Mouse (Mus musculus) hindbrain, postnatal 0 days (tissue): ENCODE measurements around the gene Tmem219. TPM values are rescaled to one million over a fixed set of nuclear protein-coding genes. Genes with fewer than 3 reads are reported as not detected.

Experiments
- ATAC-seq: fragments of 200-750 bp; cut with Nextera tagmentation; 2 replicates; pipeline ENCODE4 v1.8.0; 2017; ENCODE audit warnings: mild to moderate bottlenecking, moderate TSS enrichment, moderate library complexity
- DNase-seq: peaks from one replicate; pipeline ENCODE4 v3.0.0-alpha.2; 2015; ENCODE audit warnings: low spot score
- H3K27ac ChIP-seq: fragments of 300-500 bp; sonication (generic); 2 replicates; pipeline ENCODE4 v1.5.1; 2014; ENCODE audit warnings: mild to moderate bottlenecking
- H3K27me3 ChIP-seq: fragments of 300-500 bp; sonication (generic); 2 replicates; pipeline ENCODE4 v1.6.1; 2014; ENCODE audit warnings: low read length, mixed read lengths; ENCODE audit not compliant: insufficient read depth
- H3K36me3 ChIP-seq: fragments of 300-500 bp; sonication (generic); 2 replicates; pipeline ENCODE4 v1.6.1; 2014; ENCODE audit warnings: low read length, mixed read lengths; ENCODE audit not compliant: insufficient read depth
- H3K4me1 ChIP-seq: fragments of 300-500 bp; sonication (generic); 2 replicates; pipeline ENCODE4 v1.6.1; 2014; ENCODE audit warnings: antibody characterized with exemption, low read length, mixed read lengths; ENCODE audit not compliant: insufficient read depth
- H3K4me2 ChIP-seq: fragments of 300-500 bp; sonication (generic); 2 replicates; pipeline ENCODE4 v1.6.1; 2014; ENCODE audit warnings: low read depth, mild to moderate bottlenecking, low read length, moderate library complexity, mixed read lengths
- H3K4me3 ChIP-seq: fragments of 300-500 bp; sonication (generic); 2 replicates; pipeline ENCODE4 v1.5.1; 2014; ENCODE audit warnings: low read length
- H3K9ac ChIP-seq: fragments of 300-500 bp; sonication (generic); replicated peaks from 2 replicates; pipeline ENCODE4 v1.6.1; 2014; ENCODE audit warnings: mild to moderate bottlenecking, low read length, moderate library complexity, mixed read lengths
- H3K9me3 ChIP-seq: fragments of 300-500 bp; sonication (generic); 2 replicates; pipeline ENCODE4 v1.6.1; 2016; ENCODE audit warnings: low read length, mixed read lengths
- CTCF ChIP-seq: IDR thresholded peaks from 2 replicates; pipeline ENCODE4 v1.5.1; 2016; ENCODE audit warnings: antibody characterized with exemption, control low read depth, low read depth
- WGBS: fragments of 180-500 bp; shearing (Covaris S2); extraction: QIAGEN DNeasy Blood & Tissue Kit; methylation state at CpG from one replicate; pipeline ENCODE4 v1.1.7; 2014; 5-methylcytosine and 5-hydroxymethylcytosine counted together
- polyA plus RNA-seq: library from polyadenylated mRNA; unstranded; fragments of >200 nt; fragmentation: Nextera tagmentation; extraction: Ambion mirVana; gene quantifications from 2 replicates; pipeline ENCODE4 v1.2.1, GENCODE M21; 2015
- total RNA-seq: library from RNA; depleted of rRNA; stranded (reverse); fragments of >200 nt; gene quantifications from 2 replicates; pipeline ENCODE4 v1.2.3, GENCODE M21; 2014

Gene Tmem219
- total and polyA plus RNA-seq, 2 experiments from 2014 or later: 39.1 to 47.0 TPM

GRCm38 (mm10) chr7:126883731-126884181, 39.0 kb downstream of the Tmem219 start:
- peak overlapping the region; percentile 84 for H3K4me2 ChIP-seq
- H3K27me3 ChIP-seq: no peaks in the 10 kb centered on the region
- peak overlapping the region; percentile 92 for H3K9ac ChIP-seq
- no peaks in the 10 kb centered on the region for H3K9me3 ChIP-seq
- H3K27ac ChIP-seq: peak overlapping the region; percentile 98
- TF ChIP-seq CTCF: no peak
- H3K36me3 ChIP-seq: peaks cover 11% of the 10 kb centered on the region; the same call in 1 of the 2 replicates
- H3K4me1 ChIP-seq: peaks cover 21% of the 10 kb centered on the region
- under 1% methylated on average over 15 of the region's 15 CpGs for WGBS
- DNase-seq (no peak), ATAC-seq (no peak)
- H3K4me3 ChIP-seq: peak overlapping the region; percentile 74

- Histone ChIP-seq H3K4me3 (no peak overlapping the region), H3K9ac (0 out of 2 replicates have a peak overlapping the region, but pooled peaks have one; percentile 0), H3K27ac (peak overlapping the region; percentile 16; the same call in 1 of the 2 replicates), H3K4me2 (peak overlapping the region; percentile 84), H3K27me3 (no peaks in the 10 kb centered on the region), H3K36me3 (peaks cover 34% of the 10 kb centered on the region), H3K9me3 (no peaks in the 10 kb centered on the region), H3K4me1 (peaks cover 21% of the 10 kb centered on the region)
- TF ChIP-seq CTCF: no peak
- no peak for ATAC-seq
- WGBS: 73% methylated on average over 6 of the region's 6 CpGs
- DNase-seq: no peak
Observed at GRCm38 (mm10) chr7:126881040-126881439, 41.7 kb downstream of the Tmem219 start.

GRCm38 (mm10) chr7:126877239-126877638, 45.5 kb downstream of the Tmem219 start:
- 97% methylated on average over 1 of the region's 1 CpGs for WGBS
- no peak for TF ChIP-seq CTCF

GRCm38 (mm10) chr7:126870520-126870891, 52.2 kb downstream of the Tmem219 start:
- 98% methylated on average over 2 of the region's 2 CpGs for WGBS

More at GRCm38 (mm10) chr7:126877239-126877638, 45.5 kb downstream of the Tmem219 start:
- Histone ChIP-seq H3K9me3 (no peaks in the 10 kb centered on the region), H3K27ac (no peak overlapping the region), H3K4me1 (peaks cover 14% of the 10 kb centered on the region; the same call in 1 of the 2 replicates), H3K27me3 (no peaks in the 10 kb centered on the region), H3K4me2 (no peak overlapping the region), H3K9ac (no peak overlapping the region), H3K36me3 (peaks cover 72% of the 10 kb centered on the region), H3K4me3 (no peak overlapping the region)
- DNase-seq: no peak
- no peak for ATAC-seq

GRCm38 (mm10) chr7:126869780-126870519, 52.8 kb downstream of the Tmem219 start:
- ATAC-seq (no peak), DNase-seq (no peak)
- Histone ChIP-seq H3K4me3 (no peak overlapping the region), H3K4me2 (no peak overlapping the region), H3K27me3 (no peaks in the 10 kb centered on the region), H3K36me3 (peaks cover 89% of the 10 kb centered on the region), H3K27ac (no peak overlapping the region), H3K9me3 (no peaks in the 10 kb centered on the region), H3K4me1 (no peaks in the 10 kb centered on the region), H3K9ac (no peak overlapping the region)
- WGBS: 87% methylated on average over 23 of the region's 23 CpGs
- TF ChIP-seq CTCF: no peak

More at GRCm38 (mm10) chr7:126870520-126870891, 52.2 kb downstream of the Tmem219 start:
- ATAC-seq (no peak), DNase-seq (no peak)
- H3K27me3 ChIP-seq: no peaks in the 10 kb centered on the region
- H3K9me3 ChIP-seq: no peaks in the 10 kb centered on the region
- H3K4me3 ChIP-seq: no peak overlapping the region
- no peaks in the 10 kb centered on the region for H3K4me1 ChIP-seq
- TF ChIP-seq CTCF: no peak
- no peak overlapping the region for H3K4me2 ChIP-seq
- no peak overlapping the region for H3K9ac ChIP-seq
- no peak overlapping the region for H3K27ac ChIP-seq
- peaks cover 94% of the 10 kb centered on the region for H3K36me3 ChIP-seq

- H3K27ac ChIP-seq: no peak overlapping the region
- no peak for ATAC-seq
- H3K27me3 ChIP-seq: no peaks in the 10 kb centered on the region
- 84% methylated on average over 12 of the region's 12 CpGs for WGBS
- no peak for TF ChIP-seq CTCF
- no peak overlapping the region for H3K4me2 ChIP-seq
- no peaks in the 10 kb centered on the region for H3K9me3 ChIP-seq
- peaks cover 8% of the 10 kb centered on the region for H3K4me1 ChIP-seq
- H3K9ac ChIP-seq: no peak overlapping the region
- H3K4me3 ChIP-seq: no peak overlapping the region
- no peak for DNase-seq
- peaks cover 69% of the 10 kb centered on the region for H3K36me3 ChIP-seq
Observed at GRCm38 (mm10) chr7:126868003-126868402, 54.7 kb downstream of the Tmem219 start.

- Histone ChIP-seq H3K36me3 (peaks cover 65% of the 10 kb centered on the region), H3K27me3 (no peaks in the 10 kb centered on the region), H3K9ac (no peak overlapping the region), H3K9me3 (no peaks in the 10 kb centered on the region), H3K4me2 (no peak overlapping the region), H3K4me3 (no peak overlapping the region), H3K4me1 (peaks cover 11% of the 10 kb centered on the region), H3K27ac (no peak overlapping the region)
- ATAC-seq (no peak), DNase-seq (no peak)
- TF ChIP-seq CTCF: no peak
- 95% methylated on average over 2 of the region's 2 CpGs for WGBS
Observed at GRCm38 (mm10) chr7:126867534-126867933, 55.2 kb downstream of the Tmem219 start.
